Mouse (Mus musculus) retina, embryonic 14.5 days (tissue): Measurements from ENCODE around the gene Lgals2.
"Not testable (repeated sequence)": the region's sequence is repeated elsewhere in the genome, so short reads cannot be mapped to it uniquely, and the experiment has no call there.

Experiments
- DNase-seq: peaks from one replicate; pipeline ENCODE4 v3.0.0-alpha.2; 2015; ENCODE audit warnings: low spot score

Lgals2 gene

GRCm38 (mm10) chr15:78874989-78875388 is 19.7 kb upstream of the Lgals2 start:
- DNase-seq = no peak

DNA sequence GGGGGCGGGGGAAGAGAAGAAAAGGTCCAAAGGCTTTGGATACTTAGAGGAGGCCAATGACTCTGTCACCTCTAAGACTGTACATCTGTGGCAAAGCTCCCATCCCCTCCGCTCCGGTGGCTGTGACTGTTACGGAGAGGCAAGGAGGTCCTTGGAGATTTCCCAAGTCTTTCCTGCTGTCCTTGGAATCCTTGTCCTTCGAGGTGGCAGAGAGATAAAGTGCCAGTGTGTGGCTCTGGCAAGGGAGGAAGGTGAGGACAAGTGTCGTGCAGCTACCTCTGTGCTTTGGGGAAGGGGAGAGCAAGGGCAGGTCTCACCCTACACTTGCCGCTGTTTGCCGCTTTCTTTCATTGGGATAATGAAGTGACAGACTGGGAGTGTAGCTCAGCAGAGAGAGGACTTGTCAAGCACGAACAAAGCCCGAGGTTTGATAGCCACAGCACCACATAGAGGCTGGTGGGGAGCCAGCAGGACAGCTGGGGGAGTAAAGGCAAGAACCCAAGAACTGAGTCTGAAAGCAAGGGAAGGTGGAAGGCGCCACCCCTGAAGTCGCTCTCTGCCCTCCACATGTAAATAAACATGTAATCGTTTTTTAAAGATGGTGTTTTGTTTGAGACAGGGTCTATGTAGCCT is 18.6 kb upstream of the Lgals2 start:
- no peak for DNase-seq

DNA sequence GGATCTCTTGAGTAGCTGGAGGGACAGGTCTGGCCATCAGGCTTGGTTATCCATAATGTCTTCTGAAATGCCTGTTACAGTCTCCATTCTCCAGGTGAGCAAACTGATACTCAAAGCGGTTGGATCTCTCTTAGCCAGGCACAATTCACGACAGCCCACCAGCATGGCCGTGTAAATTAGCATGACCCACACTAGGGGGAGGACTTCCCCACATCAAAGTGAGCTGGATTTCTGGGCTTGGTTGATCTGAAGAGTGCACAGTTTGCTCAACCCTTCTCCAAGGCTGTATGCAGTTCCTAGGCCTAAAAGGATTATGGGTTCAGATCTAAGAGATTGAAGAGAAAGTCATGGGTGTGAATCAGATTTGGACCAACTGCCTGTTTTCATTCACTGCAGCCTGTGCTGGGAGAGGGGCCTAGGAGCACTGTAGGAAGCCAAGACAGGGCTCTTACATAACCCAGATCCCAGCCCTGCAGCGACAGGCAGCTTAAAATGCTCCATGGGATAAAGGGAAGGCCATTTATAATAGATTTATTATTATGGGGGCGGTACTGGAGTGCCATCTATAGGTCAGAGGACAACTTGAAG is 16.8 kb upstream of the Lgals2 start:
- DNase-seq = no peak

GRCm38 (mm10) chr15:78869775-78870174 is 14.4 kb upstream of the Lgals2 start:
- peak; percentile 86 for DNase-seq

- DNase-seq = no peak
Measured at GRCm38 (mm10) chr15:78868826-78869233, 13.5 kb upstream of the Lgals2 start.

GRCm38 (mm10) chr15:78868398-78868797 is 13.1 kb upstream of the Lgals2 start:
- DNase-seq = peak; percentile 33

GRCm38 (mm10) chr15:78863852-78864253 is 8.5 kb upstream of the Lgals2 start:
- no peak for DNase-seq

- DNase-seq = no peak
Measured at GRCm38 (mm10) chr15:78863154-78863553, 7.8 kb upstream of the Lgals2 start.

DNA sequence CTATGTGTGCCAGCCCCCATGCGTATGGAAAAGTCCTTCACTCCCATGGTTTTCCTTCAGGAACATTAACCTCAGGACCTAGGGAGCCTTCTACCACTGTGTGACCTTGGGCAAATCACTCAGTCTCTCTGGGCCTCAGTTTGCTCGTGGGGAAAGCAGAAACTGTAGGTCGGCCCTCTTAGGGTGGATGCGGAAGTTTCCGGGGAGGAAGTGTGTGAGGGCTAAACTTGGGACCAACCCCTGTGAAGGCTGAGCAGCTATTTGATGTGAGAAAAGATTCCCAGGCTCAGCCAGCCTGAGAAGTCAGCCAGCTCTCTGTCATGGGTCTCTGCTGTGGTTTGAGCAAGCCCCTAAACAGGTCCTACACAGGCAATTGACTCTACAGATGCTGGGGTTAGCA is 7.0 kb upstream of the Lgals2 start:
- DNase-seq = no peak

DNA sequence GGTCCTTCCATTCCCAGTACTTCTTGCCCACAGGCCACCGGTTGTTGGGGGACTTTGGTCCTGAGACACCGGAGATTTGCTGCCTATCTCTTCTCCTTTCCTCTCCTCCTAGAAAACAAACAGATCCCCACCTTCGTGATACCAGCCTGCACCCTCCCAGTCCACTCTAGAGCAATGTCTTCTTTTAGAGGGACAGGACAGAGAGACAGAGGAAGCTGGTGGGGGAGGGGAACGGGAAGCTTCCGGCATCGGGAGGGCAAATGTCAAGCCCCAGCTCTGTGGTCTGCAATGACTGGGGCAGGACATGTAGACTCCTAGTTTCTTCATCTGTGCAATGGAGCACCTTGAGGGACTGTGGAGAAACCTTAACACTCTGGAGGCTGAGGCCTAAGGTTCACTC is 4.4 kb upstream of the Lgals2 start:
- DNase-seq = no peak

- DNase-seq = no peak
Measured at GRCm38 (mm10) chr15:78859311-78859710, 4.0 kb upstream of the Lgals2 start.

DNA sequence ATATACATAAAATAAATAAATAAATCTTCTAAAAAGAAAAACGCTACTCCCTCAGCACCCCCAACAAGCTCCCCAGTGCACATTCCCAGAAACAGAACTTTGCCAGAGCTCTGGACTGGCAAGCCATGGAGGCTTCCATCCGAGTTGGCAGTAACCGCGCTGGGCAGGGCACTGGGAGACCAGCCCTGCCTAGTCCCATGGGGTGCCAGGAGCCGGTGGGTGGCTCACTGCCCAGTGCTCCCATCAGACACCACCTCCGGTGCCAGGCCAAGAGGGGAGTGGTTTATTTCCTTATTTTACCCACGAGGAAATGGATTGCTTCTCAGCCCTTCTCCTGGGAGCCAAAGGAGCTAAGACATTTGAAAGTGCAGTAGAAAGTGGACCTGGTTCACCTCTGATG is 1.7 kb upstream of the Lgals2 start:
- DNase-seq = no peak

GRCm38 (mm10) chr15:78851505-78852153 is 3.7 kb downstream of the Lgals2 start:
- peak; percentile 97 for DNase-seq

DNA sequence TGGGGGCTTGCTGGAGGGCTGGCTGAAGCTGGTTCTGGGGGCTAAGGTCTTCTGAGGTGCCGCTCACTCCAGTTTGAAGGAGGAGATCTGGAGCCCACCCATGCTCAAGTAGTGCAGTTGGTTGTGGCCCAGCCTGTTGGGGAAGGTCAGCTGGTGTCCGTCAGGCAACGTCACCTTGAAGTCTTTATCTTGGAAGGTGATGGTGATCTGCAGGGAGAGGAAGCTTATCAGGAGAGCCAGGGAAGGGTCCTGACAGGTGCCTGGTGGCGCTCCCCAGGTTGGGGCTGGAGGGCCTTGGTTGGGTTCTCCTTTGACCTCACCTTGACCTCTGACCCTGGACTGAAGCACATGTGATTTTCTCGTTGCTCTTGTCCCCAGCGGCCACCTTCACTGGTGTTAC is 4.4 kb downstream of the Lgals2 start:
- DNase-seq = no peak

GRCm38 (mm10) chr15:78850059-78850824 is 5.1 kb downstream of the Lgals2 start:
- no peak for DNase-seq

GRCm38 (mm10) chr15:78849485-78849884 is 5.8 kb downstream of the Lgals2 start:
- no peak for DNase-seq

GRCm38 (mm10) chr15:78848467-78848866 is 6.9 kb downstream of the Lgals2 start:
- peak; percentile 88 for DNase-seq

GRCm38 (mm10) chr15:78846805-78847204 is 8.5 kb downstream of the Lgals2 start:
- DNase-seq = not testable (repeated sequence)

- DNase-seq = no peak
Measured at GRCm38 (mm10) chr15:78846352-78846751, 9.0 kb downstream of the Lgals2 start.

DNA sequence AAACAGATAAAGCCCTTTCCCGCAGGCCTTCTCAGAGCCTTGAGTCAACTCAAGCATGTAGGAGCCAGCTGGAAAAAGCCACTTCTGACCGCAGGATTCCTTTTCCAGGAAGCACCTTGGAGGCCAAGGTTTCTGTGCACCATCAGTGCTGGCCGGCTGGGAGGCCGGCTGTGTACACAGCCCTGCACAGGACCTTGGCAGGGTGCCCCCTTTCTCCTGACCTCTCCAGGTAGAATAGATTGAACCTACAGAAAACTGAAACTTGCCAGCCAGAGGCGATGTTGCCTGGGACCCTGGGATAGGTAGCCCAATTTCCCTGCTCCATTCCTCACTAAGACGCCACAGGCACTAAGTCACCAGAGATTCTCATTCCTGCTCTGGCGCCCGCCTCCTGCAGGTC is 9.5 kb downstream of the Lgals2 start:
- DNase-seq = no peak

GRCm38 (mm10) chr15:78845321-78845720 is 10.0 kb downstream of the Lgals2 start:
- no peak for DNase-seq

GRCm38 (mm10) chr15:78844791-78845190 is 10.5 kb downstream of the Lgals2 start:
- DNase-seq = no peak
